Mouse (Mus musculus) cerebellum, adult 2 months (tissue): ENCODE results near the gene Gm17087. TPM values are rescaled to one million over a fixed set of nuclear protein-coding genes. Genes with fewer than 3 reads are reported as not detected.

Experiments
- DNase-seq, 2 experiments: peaks; one replicate each; pipeline ENCODE4 v3.0.0; 2021
- H3K27ac ChIP-seq: fragments of 200-500 bp; 2 replicates; pipeline ENCODE4 v1.5.1; 2012; ENCODE audit warnings: low read length, control low read depth, inconsistent platforms; ENCODE audit not compliant: insufficient read depth
- H3K27me3 ChIP-seq: fragments of 200-500 bp; 2 replicates; pipeline ENCODE4 v1.6.1; 2012; ENCODE audit warnings: inconsistent platforms, mild to moderate bottlenecking, low read length, moderate library complexity; ENCODE audit not compliant: control insufficient read depth, insufficient read depth
- H3K4me1 ChIP-seq: fragments of 200-500 bp; 2 replicates; pipeline ENCODE4 v1.6.1; 2011; ENCODE audit warnings: low read length; ENCODE audit not compliant: control insufficient read depth, insufficient read depth
- H3K4me3 ChIP-seq: fragments of 200-500 bp; replicated peaks from 2 replicates; pipeline ENCODE3; 2011; ENCODE audit warnings: mild to moderate bottlenecking, low read depth, low read length, control low read depth; ENCODE audit not compliant: insufficient read depth
- CTCF ChIP-seq: fragments of 200-500 bp; IDR thresholded peaks from 2 replicates; pipeline ENCODE4 v1.5.1; 2011; ENCODE audit warnings: low read depth, mild to moderate bottlenecking, control low read depth, low read length, moderate library complexity, borderline replicate concordance; ENCODE audit not compliant: insufficient read depth
- POLR2A ChIP-seq: fragments of 200-500 bp; IDR thresholded peaks from 2 replicates; pipeline ENCODE4 v1.6.1; 2011; ENCODE audit warnings: low read length, control low read depth, borderline replicate concordance; ENCODE audit not compliant: insufficient read depth
- WGBS: fragments of 180-500 bp; shearing (Covaris S2); methylation state at CpG from one replicate; pipeline ENCODE4 v1.1.7; 2018; 5-methylcytosine and 5-hydroxymethylcytosine counted together
- polyA plus RNA-seq: library from polyadenylated mRNA; depleted of rRNA; stranded (reverse); fragments of >200 nt; gene quantifications from 2 replicates; pipeline ENCODE4 v1.2.3, GENCODE M21; 2012; rRNA removed

Gm17087 gene
- polyA plus RNA-seq, 1 experiment: not detected

DNA sequence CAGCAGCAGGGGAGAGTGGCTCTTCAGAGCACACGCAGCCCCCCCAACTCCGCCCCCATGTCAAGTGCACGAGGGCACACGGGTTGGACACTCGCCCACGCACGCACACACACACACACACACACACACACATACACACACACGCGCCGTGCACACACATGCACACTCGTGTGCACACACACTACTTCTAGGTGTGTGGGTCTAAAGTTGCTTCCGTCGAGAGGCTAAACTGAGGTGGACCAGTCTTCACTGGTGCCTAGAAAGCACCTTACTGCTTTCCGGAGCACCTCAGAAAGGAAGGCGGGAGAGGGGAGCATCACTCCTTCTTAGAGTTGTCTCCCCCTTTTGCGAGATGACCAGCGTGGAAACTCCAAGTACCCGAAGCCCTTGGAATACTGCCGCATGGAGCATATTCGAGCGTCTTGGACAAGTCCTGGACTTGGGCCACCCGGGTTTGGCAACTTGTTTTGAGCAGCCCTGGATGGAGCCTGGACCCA is 41.5 kb downstream of the Gm17087 start, which contains the start of gene Pde10a:
Gene Pde10a, plus strand, starts transcription at position 148 of the 497 bp plus-strand sequence.
- under 1% methylated on average over 22 of the region's 22 CpGs for WGBS
- peaks cover 14% of the 10 kb centered on the region for H3K4me1 ChIP-seq
- H3K27ac ChIP-seq: peak within 1 kb of the TSS; percentile 97
- DNase-seq: peak; percentile 79 to 82
- TF ChIP-seq CTCF (no peak), POLR2A (peak; percentile 7; the same call in 1 of the 2 replicates)
- peak within 1 kb of the TSS; percentile 62 for H3K4me3 ChIP-seq
- no peaks in the 10 kb centered on the region for H3K27me3 ChIP-seq

DNA sequence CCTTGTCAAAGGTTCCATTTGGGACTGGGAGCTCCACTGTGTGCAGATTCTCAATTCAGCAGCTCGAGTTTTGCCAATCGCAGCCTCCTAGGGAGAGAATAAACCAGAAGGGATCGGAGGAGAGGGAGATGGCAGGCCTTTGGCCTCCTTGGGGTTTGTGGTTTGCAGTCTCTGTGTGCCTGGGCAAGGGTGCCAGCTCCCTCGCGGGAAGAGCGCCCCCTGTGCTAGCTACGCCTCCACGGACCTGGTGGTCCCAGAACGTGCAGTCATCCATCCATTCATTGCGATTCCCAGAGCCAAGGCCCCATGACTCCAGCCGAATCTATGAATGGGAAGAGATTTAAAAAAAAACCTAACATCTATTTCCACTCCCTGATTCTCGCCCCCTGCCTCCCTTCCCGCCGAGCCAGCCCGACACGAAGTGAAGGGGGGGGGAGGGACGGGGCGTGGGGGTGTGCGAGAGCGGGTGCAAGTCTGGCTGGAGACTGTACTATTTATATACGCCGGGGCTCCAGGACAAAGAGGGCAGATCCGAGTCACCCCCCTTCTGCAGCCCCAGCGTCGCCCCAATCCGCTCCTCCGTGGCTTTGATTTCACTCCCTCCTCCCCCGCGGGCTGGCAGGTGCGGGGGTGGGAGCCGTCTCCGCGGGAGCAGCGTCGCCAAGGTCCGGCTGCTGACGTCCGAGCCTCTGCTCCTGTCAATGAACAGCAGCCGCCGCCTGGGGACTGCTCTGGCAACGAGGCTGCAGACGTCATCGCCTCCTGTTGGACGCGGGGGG is 42.2 kb downstream of the Gm17087 start:
- TF ChIP-seq CTCF: peak; percentile 60; the same call in 1 of the 2 replicates
- TF ChIP-seq POLR2A: peak; percentile 22; the same call in 1 of the 2 replicates
- 1% methylated on average over 45 of the region's 45 CpGs for WGBS
- peak overlapping the region; percentile 96 for H3K27ac ChIP-seq
- H3K4me3 ChIP-seq: peak overlapping the region; percentile 62
- no peaks in the 10 kb centered on the region for H3K27me3 ChIP-seq
- DNase-seq: peak; percentile 95 to 98
- H3K4me1 ChIP-seq: peaks cover 14% of the 10 kb centered on the region

GRCm38 (mm10) chr17:8523986-8524385 is 42.8 kb downstream of the Gm17087 start:
- peaks cover 14% of the 10 kb centered on the region for H3K4me1 ChIP-seq
- no peaks in the 10 kb centered on the region for H3K27me3 ChIP-seq
- H3K4me3 ChIP-seq: peak overlapping the region; percentile 62
- TF ChIP-seq POLR2A: no peak
- no peak for DNase-seq
- peak overlapping the region; percentile 96 for H3K27ac ChIP-seq
- WGBS: 6% methylated on average over 3 of the region's 3 CpGs

GRCm38 (mm10) chr17:8516006-8516405 is 50.7 kb downstream of the Gm17087 start:
- TF ChIP-seq POLR2A: no peak
- no peak for TF ChIP-seq CTCF
- Histone ChIP-seq H3K4me1 (peaks cover 2% of the 10 kb centered on the region; the same call in 1 of the 2 replicates), H3K27me3 (no peaks in the 10 kb centered on the region), H3K4me3 (no peak overlapping the region), H3K27ac (no peak overlapping the region)
- no peak for DNase-seq
- WGBS: 73% methylated on average over 6 of the region's 6 CpGs

Other genes starting within 250 kb of the Gm17087 start
- gene Prr18, start 229.5 kb downstream of the Gm17087 start, polyA plus RNA-seq: 57.9 and 78.1 TPM in 2 replicates
- 0.80 and 1.0 TPM in 2 replicates for gene T2, start 211.0 kb downstream of the Gm17087 start, polyA plus RNA-seq
- gene T, start 132.5 kb downstream of the Gm17087 start, polyA plus RNA-seq: 0.15 TPM in 1 of 2 replicates, not detected in the other
- gene Pde10a, start 41.6 kb downstream of the Gm17087 start, polyA plus RNA-seq: 31.9 and 40.9 TPM in 2 replicates